ENCODE assay signal across 8 mouse cellular contexts in genomic region chr7:105736911-105737521, GRCm38 (mm10). TPM values are rescaled to one million over a fixed set of nuclear protein-coding genes. Genes with fewer than 3 reads are reported as not detected.
DNase-seq lines count a peak whose midpoint lies in the region; ATAC-seq lines count a peak whose summit lies in the region.

TSS of gene Rrp8 (minus strand) at chr7:105737385.

- H3K4me2 ChIP-seq in forebrain, embryonic 16.5 days (ENCODE audit: low read length) = peak within 1 kb of the TSS; percentile 87
- peak within 1 kb of the TSS; percentile 90 for H3K4me2 ChIP-seq in hindbrain, embryonic 13.5 days
- H3K4me2 ChIP-seq in stomach, embryonic 14.5 days (replicated peaks; ENCODE audit: low read depth, low read length) = peak within 1 kb of the TSS; percentile 71

- WGBS in forebrain, embryonic 16.5 days = under 1% methylated on average over 30 of the region's 30 CpGs
- WGBS in hindbrain, embryonic 13.5 days = under 1% methylated on average over 30 of the region's 30 CpGs
- WGBS in stomach, embryonic 14.5 days = under 1% methylated on average over 30 of the region's 30 CpGs

- peaks cover 22% of the 10 kb centered on the region for H3K4me1 ChIP-seq in forebrain, embryonic 16.5 days (replicated peaks; ENCODE audit: control insufficient read depth, insufficient read depth, low read length)
- peaks cover 35% of the 10 kb centered on the region for H3K4me1 ChIP-seq in hindbrain, embryonic 13.5 days (replicated peaks)
- peaks cover 66% of the 10 kb centered on the region for H3K4me1 ChIP-seq in megakaryocyte, embryonic 14.5 days
- H3K4me1 ChIP-seq in stomach, embryonic 14.5 days (ENCODE audit: control insufficient read depth, insufficient read depth, low read length) = peaks cover 23% of the 10 kb centered on the region

- intact Hi-C loops in left cerebral cortex, postnatal 25 days (cut with DNase I) = loop anchor here (10.0 kb wide), 1 partner anchor 92 kb away; the partner anchor contains the start of genes Arfip2, Gm45799 and Timm10b

- H3K9ac ChIP-seq in forebrain, embryonic 16.5 days (replicated peaks; ENCODE audit: low read depth, low read length) = peak within 1 kb of the TSS; percentile 85
- H3K9ac ChIP-seq in hindbrain, embryonic 13.5 days = peak within 1 kb of the TSS; percentile 91
- peak within 1 kb of the TSS; percentile 78 for H3K9ac ChIP-seq in stomach, embryonic 14.5 days (replicated peaks; ENCODE audit: low read depth, low read length)

- no peak for DNase-seq in frontal cortex, postnatal 14 days (ENCODE audit: low spot score in 2 of 2)
- DNase-seq in adrenal gland, postnatal 25 days = peak; percentile 41
- DNase-seq in left cerebral cortex, postnatal 25 days (ENCODE audit: low spot score in 2 of 2) = peak; percentile 27 to 51

- peak; percentile 38 for ATAC-seq in frontal cortex, adult (ENCODE audit: low TSS enrichment)
- peak; percentile 5; the same call in 1 of the 2 replicates for ATAC-seq in forebrain, embryonic 16.5 days
- 0 out of 2 replicates have a peak, but pooled peaks have one; percentile 7 for ATAC-seq in hindbrain, embryonic 13.5 days (ENCODE audit: low FRiP score)
- no peak for ATAC-seq in stomach, embryonic 14.5 days (ENCODE audit: insufficient number of reproducible peaks, insufficient read depth, low FRiP score, low read depth)

- no peaks in the 10 kb centered on the region for H3K9me3 ChIP-seq in forebrain, embryonic 16.5 days (ENCODE audit: control insufficient read depth, low read length)
- H3K9me3 ChIP-seq in hindbrain, embryonic 13.5 days = no peaks in the 10 kb centered on the region
- H3K9me3 ChIP-seq in megakaryocyte, embryonic 14.5 days = no peaks in the 10 kb centered on the region
- no peaks in the 10 kb centered on the region for H3K9me3 ChIP-seq in stomach, embryonic 14.5 days (ENCODE audit: control insufficient read depth, low read depth, low read length)

- H3K27me3 ChIP-seq in forebrain, embryonic 16.5 days (replicated peaks; ENCODE audit: control insufficient read depth, insufficient read depth, low read length) = no peaks in the 10 kb centered on the region
- no peaks in the 10 kb centered on the region for H3K27me3 ChIP-seq in hindbrain, embryonic 13.5 days
- H3K27me3 ChIP-seq in megakaryocyte, embryonic 14.5 days (replicated peaks) = no peaks in the 10 kb centered on the region
- H3K27me3 ChIP-seq in stomach, embryonic 14.5 days (ENCODE audit: control insufficient read depth, insufficient read depth, low read length) = no peaks in the 10 kb centered on the region

- peak within 1 kb of the TSS; percentile 83 for H3K4me3 ChIP-seq in forebrain, embryonic 16.5 days (replicated peaks; ENCODE audit: low read length)
- peak within 1 kb of the TSS; percentile 80 for H3K4me3 ChIP-seq in hindbrain, embryonic 13.5 days
- peak within 1 kb of the TSS; percentile 91 for H3K4me3 ChIP-seq in megakaryocyte, embryonic 14.5 days (replicated peaks)
- H3K4me3 ChIP-seq in stomach, embryonic 14.5 days (ENCODE audit: low read depth, low read length) = peak within 1 kb of the TSS; percentile 70

- peak within 1 kb of the TSS; percentile 62 for H3K27ac ChIP-seq in forebrain, embryonic 16.5 days (ENCODE audit: low read length)
- H3K27ac ChIP-seq in hindbrain, embryonic 13.5 days = peak within 1 kb of the TSS; percentile 81
- H3K27ac ChIP-seq in stomach, embryonic 14.5 days (ENCODE audit: low read length) = peak within 1 kb of the TSS; percentile 96

- peaks cover 11% of the 10 kb centered on the region for H3K36me3 ChIP-seq in forebrain, embryonic 16.5 days (ENCODE audit: control insufficient read depth, insufficient read depth)
- peaks cover 50% of the 10 kb centered on the region for H3K36me3 ChIP-seq in hindbrain, embryonic 13.5 days
- peaks cover 70% of the 10 kb centered on the region for H3K36me3 ChIP-seq in megakaryocyte, embryonic 14.5 days (replicated peaks; ENCODE audit: low read length)
- H3K36me3 ChIP-seq in stomach, embryonic 14.5 days (ENCODE audit: control insufficient read depth, insufficient read depth, low read length) = peaks cover 37% of the 10 kb centered on the region

RNA-seq across cellular contexts. Expression of gene Rrp8, which starts in this region (rescaled TPM):
- total RNA-seq in adrenal gland, postnatal 25 days (2021) = 19.1 and 27.7 TPM in 2 replicates
- polyA plus RNA-seq in forebrain, embryonic 16.5 days (2015; fragmentation: Nextera tagmentation; extraction: Ambion mirVana) = 25.3 and 26.3 TPM in 2 replicates
- polyA plus RNA-seq in hindbrain, embryonic 13.5 days (2015; fragmentation: Nextera tagmentation; extraction: Ambion mirVana) = 25.8 and 28.0 TPM in 2 replicates
- total RNA-seq in left cerebral cortex, postnatal 25 days (2021) = 10 to 100 TPM; 11.0 to 12.6 TPM
- 20.7 and 32.3 TPM in 2 replicates for polyA plus RNA-seq in megakaryocyte, embryonic 14.5 days (2012; ENCODE audit: insufficient read depth, low replicate concordance)
- 39.0 and 40.2 TPM in 2 replicates for polyA plus RNA-seq in stomach, embryonic 14.5 days (2014; fragmentation: Nextera tagmentation; extraction: Ambion mirVana)

Comparison
In these comparisons a context has a peak if more than half of its experiments do, and no peak if none do; other contexts are left out.
1. DNase-seq: peak in adrenal gland, postnatal 25 days (single experiment) and left cerebral cortex, postnatal 25 days (2 of 2); none in frontal cortex, postnatal 14 days (0 of 2).
2. Peak in every context shown above with its lines, with median percentiles within 50 percentile points of each other: H3K27ac ChIP-seq, H3K4me2 ChIP-seq, H3K4me3 ChIP-seq and H3K9ac ChIP-seq.